Mouse (Mus musculus): ENCODE measurements at regions not wholly inside any gene's neighbourhood (a gene's known extent, or its start where the extent isn't known, plus 50 kb on each side); places are given as distances from the start of the nearest gene placed in this dataset.

DNA sequence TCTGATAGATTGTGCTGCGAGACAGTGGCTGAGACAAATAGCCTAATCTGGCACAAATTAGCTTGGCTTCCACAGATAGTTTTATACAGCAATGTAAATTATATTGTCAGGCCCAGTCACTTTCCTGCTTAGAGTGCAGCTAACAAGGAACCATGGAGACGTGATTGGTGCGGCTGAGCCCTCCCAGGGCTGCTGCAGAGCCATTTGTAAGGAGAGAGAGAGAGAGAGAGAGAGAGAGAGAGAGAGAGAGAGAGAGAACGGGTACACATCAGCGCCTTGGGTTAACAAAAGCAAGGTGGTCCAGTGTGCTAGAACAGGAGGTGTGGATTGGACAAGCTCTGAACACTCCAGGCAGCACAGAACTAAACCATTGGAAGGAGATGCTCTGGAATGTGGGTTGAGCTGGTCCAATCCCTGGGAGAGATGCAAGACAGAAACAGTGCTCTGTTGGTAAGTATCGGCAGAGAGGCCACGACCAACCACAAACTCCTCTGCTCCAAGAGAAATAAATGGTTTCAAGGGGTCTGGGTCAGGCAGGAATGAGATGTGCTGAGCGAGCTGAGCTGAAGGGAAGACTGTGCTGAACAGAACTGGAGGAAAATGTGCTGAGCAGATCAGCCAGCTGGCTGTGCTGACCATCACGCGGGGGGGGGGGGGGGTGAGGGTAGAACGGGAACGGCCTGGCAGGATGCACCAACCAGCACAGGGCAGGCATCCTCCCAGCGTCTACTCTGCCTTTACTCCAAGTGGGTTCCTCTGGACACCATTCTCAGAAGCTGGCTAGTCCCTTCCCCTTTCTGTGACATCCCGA lies 228.8 kb upstream of the Zfp703 start:
- H3K4me3 ChIP-seq (ENCODE audit: insufficient read depth, low read length) = no peak overlapping the region
- TF ChIP-seq POLR2A (IDR thresholded peaks at IDR 0.05; ENCODE audit: borderline replicate concordance, low read depth, low read length) = no peak
- no peak for TF ChIP-seq CTCF (IDR thresholded peaks at IDR 0.05; ENCODE audit: low read depth, low read length)
- no peak overlapping the region for H3K27ac ChIP-seq (ENCODE audit: insufficient read depth, low read depth, low read length)
- H3K4me1 ChIP-seq (ENCODE audit: control insufficient read depth, insufficient read depth, low read length) = peaks cover 30% of the 10 kb centered on the region

DNA sequence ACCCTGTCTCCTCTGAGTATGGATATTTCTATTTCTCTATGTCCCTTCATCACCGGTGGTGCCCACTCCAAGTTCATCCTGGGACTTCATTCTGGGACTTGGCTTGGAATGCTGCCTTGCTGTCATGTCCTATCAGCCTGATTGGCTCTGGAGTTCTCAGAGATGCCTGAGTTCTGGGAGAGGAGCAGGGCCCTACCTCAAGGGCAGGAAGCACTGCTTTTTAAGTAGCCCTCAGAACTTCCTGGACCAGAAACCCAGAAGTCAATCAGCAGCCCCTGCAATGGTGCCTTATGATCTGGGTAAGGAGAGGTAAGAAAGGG lies 228.2 kb upstream of the Zfp703 start:
- Histone ChIP-seq H3K4me3 (ENCODE audit: insufficient read depth, low read length) (no peak overlapping the region), H3K27ac (ENCODE audit: insufficient read depth, low read depth, low read length) (no peak overlapping the region), H3K4me1 (ENCODE audit: control insufficient read depth, insufficient read depth, low read length) (peaks cover 26% of the 10 kb centered on the region)
- TF ChIP-seq CTCF (IDR thresholded peaks at IDR 0.05; ENCODE audit: low read depth, low read length) = no peak
- TF ChIP-seq POLR2A (IDR thresholded peaks at IDR 0.05; ENCODE audit: borderline replicate concordance, low read depth, low read length) = no peak

DNA sequence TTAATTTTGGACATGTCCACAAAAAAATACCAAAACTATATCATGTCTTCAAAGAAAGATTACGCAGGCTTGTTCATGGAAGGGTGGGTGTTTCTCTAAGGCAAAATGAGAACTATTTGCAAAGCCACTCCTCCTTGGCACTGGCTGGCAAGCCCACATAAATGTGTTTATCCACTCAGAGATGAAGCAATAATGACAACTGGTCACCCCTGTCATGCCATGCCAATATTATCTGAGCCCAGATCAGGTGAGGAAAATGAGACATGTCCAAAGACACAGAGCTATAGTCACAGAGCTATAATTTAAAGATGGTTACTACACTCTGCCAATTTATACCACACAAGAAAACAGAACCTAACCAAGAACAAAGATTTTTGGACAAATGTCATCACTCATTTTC lies 227.0 kb upstream of the Zfp703 start:
- Histone ChIP-seq H3K4me1 (ENCODE audit: control insufficient read depth, insufficient read depth, low read length) (peaks cover 20% of the 10 kb centered on the region), H3K27ac (ENCODE audit: insufficient read depth, low read depth, low read length) (no peak overlapping the region), H3K4me3 (ENCODE audit: insufficient read depth, low read length) (no peak overlapping the region)
- TF ChIP-seq POLR2A (IDR thresholded peaks at IDR 0.05; ENCODE audit: borderline replicate concordance, low read depth, low read length) = no peak
- no peak for TF ChIP-seq CTCF (IDR thresholded peaks at IDR 0.05; ENCODE audit: low read depth, low read length)

DNA sequence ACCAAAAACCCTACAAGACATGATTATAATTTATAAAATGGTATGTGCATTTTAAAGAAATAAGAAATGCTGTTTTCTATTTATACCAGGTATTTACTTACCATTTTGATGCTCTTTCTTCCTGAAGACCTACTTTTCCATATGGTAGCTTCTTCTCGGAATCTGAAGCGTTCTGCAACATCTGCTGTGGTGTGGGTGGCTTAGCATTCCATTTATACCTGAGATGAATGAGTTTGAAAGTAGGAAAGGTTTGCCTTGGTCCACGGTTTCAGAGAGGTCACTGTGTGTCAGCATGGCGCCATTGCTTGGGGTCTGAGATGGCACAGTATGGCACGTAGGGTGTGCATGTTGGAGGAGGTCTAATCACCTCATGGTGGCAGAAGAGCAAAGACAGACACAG lies 225.5 kb upstream of the Zfp703 start:
- Histone ChIP-seq H3K4me1 (ENCODE audit: control insufficient read depth, insufficient read depth, low read length) (peaks cover 20% of the 10 kb centered on the region), H3K27ac (ENCODE audit: insufficient read depth, low read depth, low read length) (no peak overlapping the region), H3K4me3 (ENCODE audit: insufficient read depth, low read length) (no peak overlapping the region)
- TF ChIP-seq POLR2A (IDR thresholded peaks at IDR 0.05; ENCODE audit: borderline replicate concordance, low read depth, low read length) (no peak), CTCF (IDR thresholded peaks at IDR 0.05; ENCODE audit: low read depth, low read length) (no peak)

DNA sequence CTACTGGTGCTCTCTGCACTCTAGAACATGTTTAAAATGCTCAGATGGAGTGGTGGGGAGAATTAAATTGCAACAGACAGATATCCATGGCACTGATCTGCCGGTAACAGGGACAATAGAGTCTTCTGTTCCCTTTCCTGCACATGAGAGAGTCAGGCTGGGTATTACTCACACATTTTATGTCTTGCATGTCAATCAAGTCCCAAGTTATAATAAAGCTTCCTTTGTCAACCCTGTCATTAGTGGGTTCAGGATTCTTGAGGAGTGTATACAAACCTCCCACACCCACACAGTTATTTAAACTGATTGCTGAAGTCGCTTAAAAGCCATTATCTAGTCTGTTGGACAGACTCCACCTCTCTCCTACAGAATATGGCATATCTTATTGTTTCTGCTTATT lies 220.7 kb upstream of the Zfp703 start:
- Histone ChIP-seq H3K4me1 (ENCODE audit: control insufficient read depth, insufficient read depth, low read length) (no peaks in the 10 kb centered on the region), H3K4me3 (ENCODE audit: insufficient read depth, low read length) (no peak overlapping the region), H3K27ac (ENCODE audit: insufficient read depth, low read depth, low read length) (no peak overlapping the region)
- TF ChIP-seq CTCF (IDR thresholded peaks at IDR 0.05; ENCODE audit: low read depth, low read length) (no peak), POLR2A (IDR thresholded peaks at IDR 0.05; ENCODE audit: borderline replicate concordance, low read depth, low read length) (no peak)

DNA sequence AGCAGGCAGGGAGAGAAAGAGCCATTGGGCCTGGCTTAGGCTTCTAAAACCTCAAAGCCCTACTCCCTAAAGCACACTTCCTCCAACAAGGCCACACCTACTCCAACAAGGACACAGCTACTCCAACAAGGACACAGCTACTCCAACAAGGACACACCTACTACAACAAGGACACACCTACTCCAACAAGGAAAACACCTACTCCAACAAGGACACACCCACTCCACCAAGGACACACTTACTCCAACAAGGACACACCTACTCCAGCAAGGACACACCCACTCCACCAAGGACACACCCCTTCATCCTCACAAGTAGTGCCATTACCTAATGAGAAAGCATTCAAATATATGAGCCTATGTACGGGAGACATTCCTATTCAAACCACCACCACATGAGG lies 216.4 kb upstream of the Zfp703 start:
- H3K27ac ChIP-seq (ENCODE audit: insufficient read depth, low read depth, low read length) = no peak overlapping the region
- TF ChIP-seq CTCF (IDR thresholded peaks at IDR 0.05; ENCODE audit: low read depth, low read length) (no peak), POLR2A (IDR thresholded peaks at IDR 0.05; ENCODE audit: borderline replicate concordance, low read depth, low read length) (no peak)
- H3K4me3 ChIP-seq (ENCODE audit: insufficient read depth, low read length) = no peak overlapping the region
- H3K4me1 ChIP-seq (ENCODE audit: control insufficient read depth, insufficient read depth, low read length) = no peaks in the 10 kb centered on the region

DNA sequence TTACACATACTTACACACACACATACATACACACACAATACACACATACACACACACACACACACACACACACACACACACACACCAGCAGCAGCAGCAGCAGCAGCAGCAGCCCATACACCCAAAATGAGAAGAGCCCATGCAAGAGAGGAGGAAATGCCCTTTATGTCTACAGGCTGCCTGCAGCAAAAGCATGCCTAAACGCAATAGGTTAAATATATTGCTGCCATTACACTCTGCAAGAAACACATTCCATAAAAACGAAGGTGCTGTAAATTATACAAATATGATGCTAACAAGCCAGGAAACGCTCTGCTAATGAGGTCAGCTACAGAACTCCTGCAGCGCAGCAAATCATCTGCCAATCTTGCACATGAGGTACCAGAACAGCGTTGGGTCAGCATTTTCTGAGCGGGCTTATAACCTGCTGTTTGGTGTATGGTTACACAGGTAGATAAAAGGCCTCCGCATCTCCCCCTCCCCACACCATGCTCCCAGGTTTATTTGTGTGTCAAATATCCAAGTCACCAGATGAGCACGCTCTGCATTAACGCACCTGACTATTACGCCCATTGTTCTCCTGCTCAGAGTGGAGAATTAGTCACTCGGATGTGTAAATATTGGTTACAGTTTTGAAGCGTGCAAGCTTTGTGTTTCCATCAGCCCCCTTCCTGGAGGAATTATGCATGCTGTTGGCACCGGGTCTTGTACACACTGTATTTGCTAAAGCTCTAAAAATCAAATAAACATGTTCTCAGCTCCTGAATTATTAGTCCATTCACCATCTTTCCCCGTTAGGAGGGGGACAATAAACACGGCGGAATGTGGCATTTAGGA lies 214.0 kb upstream of the Zfp703 start:
- H3K27ac ChIP-seq (ENCODE audit: insufficient read depth, low read depth, low read length) = no peak overlapping the region
- H3K4me1 ChIP-seq (ENCODE audit: control insufficient read depth, insufficient read depth, low read length) = peaks cover 9% of the 10 kb centered on the region; the same call in 1 of the 2 replicates
- no peak for TF ChIP-seq POLR2A (IDR thresholded peaks at IDR 0.05; ENCODE audit: borderline replicate concordance, low read depth, low read length)
- no peak for TF ChIP-seq CTCF (IDR thresholded peaks at IDR 0.05; ENCODE audit: low read depth, low read length)
- H3K4me3 ChIP-seq (ENCODE audit: insufficient read depth, low read length) = no peak overlapping the region

DNA sequence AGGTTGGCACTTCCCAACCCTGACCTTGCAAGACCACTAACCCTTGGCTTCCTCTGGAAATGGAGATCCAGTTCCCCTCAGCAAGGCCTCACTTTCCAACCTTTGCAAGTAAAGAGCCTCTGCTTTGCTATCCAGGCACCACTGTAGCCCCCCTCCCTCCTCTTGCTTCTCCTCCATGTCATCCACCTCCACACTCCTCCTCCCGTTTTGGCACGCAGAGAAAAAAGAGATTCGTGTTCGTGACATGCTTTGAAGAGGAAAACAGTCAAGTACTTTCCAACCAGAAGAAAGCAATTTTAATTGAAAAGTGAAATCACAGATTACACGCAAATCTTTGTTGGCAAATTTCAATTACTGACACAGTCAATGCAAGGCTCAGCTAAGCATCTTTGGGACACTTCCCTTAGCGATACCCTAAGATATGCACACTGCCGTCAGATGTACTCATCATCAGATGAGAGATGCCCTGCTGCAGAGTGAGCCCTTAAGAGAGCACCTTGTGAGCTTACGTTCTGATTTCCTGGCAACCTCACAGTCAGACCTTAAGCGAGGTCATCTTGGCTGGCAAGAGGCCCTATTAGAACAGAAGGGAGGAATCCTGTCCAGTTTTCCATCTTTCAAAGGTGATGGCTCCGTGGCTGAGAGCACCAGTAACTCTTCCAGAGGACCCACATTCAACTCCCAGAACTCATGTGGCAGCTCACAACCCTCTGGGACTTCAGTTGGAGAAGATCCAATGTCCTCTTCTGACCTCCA lies 208.5 kb upstream of the Zfp703 start:
- H3K4me3 ChIP-seq (ENCODE audit: insufficient read depth, low read length) = no peak overlapping the region
- no peak for TF ChIP-seq CTCF (IDR thresholded peaks at IDR 0.05; ENCODE audit: low read depth, low read length)
- no peak for TF ChIP-seq POLR2A (IDR thresholded peaks at IDR 0.05; ENCODE audit: borderline replicate concordance, low read depth, low read length)
- no peak overlapping the region for H3K27ac ChIP-seq (ENCODE audit: insufficient read depth, low read depth, low read length)
- H3K4me1 ChIP-seq (ENCODE audit: control insufficient read depth, insufficient read depth, low read length) = peaks cover 12% of the 10 kb centered on the region

DNA sequence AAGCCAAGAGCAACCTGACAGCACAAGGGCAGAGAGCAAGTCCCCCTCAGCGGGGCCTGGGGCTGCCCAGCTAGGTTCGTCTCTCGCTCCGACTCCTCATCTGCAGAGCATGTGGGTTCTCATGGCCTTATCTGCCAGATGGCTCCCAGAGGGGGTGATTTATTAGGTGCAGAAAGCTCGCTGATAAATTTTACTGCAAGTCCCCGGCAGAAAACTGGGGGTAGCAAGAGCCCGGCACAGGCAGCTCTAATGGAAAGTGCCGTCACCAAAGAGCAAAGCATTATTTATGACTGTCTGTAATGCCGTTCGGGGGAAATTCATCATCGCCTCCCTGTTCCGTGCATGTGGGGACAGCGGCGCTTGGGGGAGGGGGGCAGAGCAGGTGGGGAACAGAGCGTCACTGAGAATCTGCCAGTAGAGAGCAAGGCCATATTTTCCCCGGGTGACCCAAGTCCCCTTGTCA lies 206.7 kb upstream of the Zfp703 start:
- TF ChIP-seq CTCF (IDR thresholded peaks at IDR 0.05; ENCODE audit: low read depth, low read length) (no peak), POLR2A (IDR thresholded peaks at IDR 0.05; ENCODE audit: borderline replicate concordance, low read depth, low read length) (no peak)
- H3K4me1 ChIP-seq (ENCODE audit: control insufficient read depth, insufficient read depth, low read length) = peaks cover 12% of the 10 kb centered on the region

More for the DNA sequence above, 206.7 kb upstream of the Zfp703 start:
- Histone ChIP-seq H3K27ac (ENCODE audit: insufficient read depth, low read depth, low read length) (no peak overlapping the region), H3K4me3 (ENCODE audit: insufficient read depth, low read length) (no peak overlapping the region)
